Mouse (Mus musculus) small intestine, adult 2 months (tissue): ENCODE measurements around the gene Eif2a.

Source experiments
- CTCF ChIP-seq: fragments of 200-500 bp; IDR thresholded peaks from 2 replicates; pipeline ENCODE4 v1.5.1; 2012; ENCODE audit warnings: low read depth, mild to moderate bottlenecking, control low read depth, inconsistent platforms, low read length, moderate library complexity, mixed read lengths; ENCODE audit not compliant: insufficient replicate concordance, insufficient read length; ENCODE audit errors: extremely low read depth
- POLR2A ChIP-seq: fragments of 200-500 bp; IDR thresholded peaks from 2 replicates; pipeline ENCODE4 v1.6.1; 2012; ENCODE audit warnings: low read depth, mild to moderate bottlenecking, control low read depth, inconsistent platforms, low read length, moderate library complexity

DNA sequence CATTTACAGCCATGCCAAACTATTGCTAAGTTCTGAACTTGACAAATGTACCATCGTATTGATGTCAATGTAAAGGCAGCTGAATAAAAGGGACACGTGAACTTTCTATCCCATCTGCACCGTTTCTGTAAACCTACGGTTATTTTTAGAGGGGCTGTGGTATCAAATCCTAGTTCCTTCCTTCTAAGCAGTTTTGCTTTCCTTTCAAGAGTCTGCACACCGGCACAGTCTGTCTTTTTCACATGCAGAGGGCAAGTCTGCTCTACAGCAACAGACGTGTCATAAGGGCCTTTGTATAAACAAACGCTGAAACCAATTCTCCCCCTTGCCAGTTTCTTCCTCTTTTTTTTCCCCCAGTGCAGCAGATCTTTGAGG lies 9.0 kb upstream of the Eif2a start:
- TF ChIP-seq CTCF (no peak), POLR2A (no peak)
